Comparison of ENCODE assay signal across 8 mouse cellular contexts in the genomic region with DNA sequence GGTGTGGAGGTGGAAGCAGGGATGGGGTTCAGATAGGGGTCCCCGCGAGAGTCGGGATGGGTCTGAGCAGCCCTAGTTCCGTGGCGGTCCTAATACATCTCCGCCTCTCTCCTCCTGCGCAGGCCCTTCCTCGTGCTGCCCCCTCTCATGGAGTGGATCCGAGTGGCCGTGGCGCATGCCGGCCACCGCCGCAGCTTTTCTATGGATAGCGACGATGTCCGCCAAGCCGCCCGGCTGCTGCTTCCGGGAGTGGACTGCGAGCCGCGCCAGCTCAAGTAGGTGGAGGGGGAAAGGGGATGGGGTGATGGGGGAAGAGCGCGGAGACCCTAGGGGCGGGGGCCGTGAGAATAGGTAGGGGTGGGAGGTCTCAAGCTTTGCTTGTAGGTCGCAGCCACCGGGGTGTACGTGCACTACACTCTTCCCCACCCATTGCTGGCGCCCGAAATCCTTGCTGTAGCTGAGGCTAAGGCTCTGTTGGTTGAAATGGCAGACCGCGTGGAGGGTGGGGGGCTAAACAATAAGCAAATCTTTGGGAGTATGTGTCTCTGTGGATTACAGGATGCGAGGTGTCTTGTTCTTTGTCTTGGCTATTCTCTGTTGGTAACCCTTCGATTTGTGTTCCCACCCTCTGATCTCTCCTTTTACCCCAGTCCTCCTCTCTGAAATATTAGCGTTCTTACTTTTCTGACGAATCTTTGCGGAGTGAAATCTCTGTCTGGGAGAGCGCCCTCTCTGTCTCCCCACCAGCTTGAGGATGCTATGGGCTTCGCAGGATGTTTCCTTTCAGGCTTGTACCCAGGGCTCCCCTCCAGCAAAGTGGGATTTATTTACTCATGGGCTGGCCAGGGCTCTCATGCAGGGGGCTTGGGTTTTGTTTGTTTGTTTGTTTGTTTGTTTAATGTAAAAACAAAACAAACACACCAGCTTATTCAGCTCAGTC.
DNase-seq lines count a peak whose midpoint lies in the region; ATAC-seq lines count a peak whose summit lies in the region.

No protein-coding gene starts in this region.

- DNase-seq in heart, adult 11 months: peak; percentile 89
- DNase-seq in heart, postnatal 25 days (ENCODE audit: low spot score): no peak
- peak; percentile 17 for DNase-seq in ES-CJ7 (ENCODE audit: low read depth, low spot score)
- peak; percentile 56 for DNase-seq in embryonic facial prominence, embryonic 11.5 days (ENCODE audit: low spot score)
- peak; percentile 63 for DNase-seq in hindbrain, embryonic 10.5 days (ENCODE audit: low spot score)
- no peak for DNase-seq in ovary, adult 18-20 months (ENCODE audit: low spot score)

- H3K9ac ChIP-seq in embryonic facial prominence, embryonic 11.5 days (replicated peaks; ENCODE audit: low read length): peak overlapping the region; percentile 65

- H3K4me1 ChIP-seq in embryonic facial prominence, embryonic 11.5 days (ENCODE audit: control insufficient read depth, insufficient read depth, low read length): peaks cover 2% of the 10 kb centered on the region; the same call in 1 of the 2 replicates
- H3K4me1 ChIP-seq in hindbrain, embryonic 10.5 days (replicated peaks): peaks cover 10% of the 10 kb centered on the region; the same call in 1 of the 2 replicates

- WGBS in embryonic facial prominence, embryonic 11.5 days: 1% methylated on average over 38 of the region's 41 CpGs
- 2% methylated on average over 41 of the region's 41 CpGs for WGBS in hindbrain, embryonic 10.5 days

- peak overlapping the region; percentile 89 for H3K4me2 ChIP-seq in embryonic facial prominence, embryonic 11.5 days (ENCODE audit: low read depth, low read length)

- H3K27ac ChIP-seq in embryonic facial prominence, embryonic 11.5 days (replicated peaks; ENCODE audit: low read depth, low read length): no peak overlapping the region
- peak overlapping the region; percentile 88 for H3K27ac ChIP-seq in hindbrain, embryonic 10.5 days

- intact Hi-C loops in heart, postnatal 25 days (cut with DNase I): no loop called here

- peak overlapping the region; percentile 49 for H3K4me3 ChIP-seq in embryonic facial prominence, embryonic 11.5 days (ENCODE audit: low read depth, low read length)
- peak overlapping the region; percentile 62 for H3K4me3 ChIP-seq in hindbrain, embryonic 10.5 days

- no peaks in the 10 kb centered on the region for H3K9me3 ChIP-seq in embryonic facial prominence, embryonic 11.5 days (replicated peaks; ENCODE audit: control insufficient read depth, low read length)
- no peaks in the 10 kb centered on the region for H3K9me3 ChIP-seq in hindbrain, embryonic 10.5 days

- no peaks in the 10 kb centered on the region for H3K36me3 ChIP-seq in embryonic facial prominence, embryonic 11.5 days (replicated peaks; ENCODE audit: control insufficient read depth, insufficient read depth, low read depth, low read length)
- H3K36me3 ChIP-seq in hindbrain, embryonic 10.5 days: no peaks in the 10 kb centered on the region

- no peaks in the 10 kb centered on the region for H3K27me3 ChIP-seq in embryonic facial prominence, embryonic 11.5 days (ENCODE audit: control insufficient read depth, insufficient read depth, low read length)
- peaks cover 17% of the 10 kb centered on the region for H3K27me3 ChIP-seq in hindbrain, embryonic 10.5 days (ENCODE audit: insufficient read depth, poor library complexity, severe bottlenecking)

- ATAC-seq in embryonic facial prominence, embryonic 11.5 days (replicated peaks; ENCODE audit: insufficient number of reproducible peaks, low FRiP score, low TSS enrichment, low read depth): peak; percentile 74; the same call in 1 of the 2 replicates
- peak; percentile 54 for ATAC-seq in megakaryocyte progenitor cell, adult 5-6 weeks (replicated peaks; ENCODE audit: poor library complexity)
- no peak for ATAC-seq in erythroid progenitor cell, adult 5-6 weeks (replicated peaks; ENCODE audit: low FRiP score, poor library complexity, severe bottlenecking)

Comparison
In these comparisons a context has a peak if more than half of its experiments do, and no peak if none do; other contexts are left out.
1. DNase-seq: peak in heart, adult 11 months (single experiment), ES-CJ7 (single experiment), embryonic facial prominence, embryonic 11.5 days (single experiment) and hindbrain, embryonic 10.5 days (single experiment); none in heart, postnatal 25 days (single experiment) and ovary, adult 18-20 months (single experiment).